Mouse (Mus musculus): ENCODE measurements around the gene Ms4a4b. TPM values are rescaled to one million over a fixed set of nuclear protein-coding genes. Genes with fewer than 3 reads are reported as not detected.
"Not testable (repeated sequence)": the region's sequence is repeated elsewhere in the genome, so short reads cannot be mapped to it uniquely, and the experiment has no call there.

The Ms4a4b gene
- total RNA-seq (2017) = 78.1 to 289 TPM (median 80.3 TPM) in 3 replicates

- ATAC-seq (replicated peaks; ENCODE audit: insufficient number of reproducible peaks, low FRiP score, low TSS enrichment, poor library complexity, severe bottlenecking) = no peak
Observed at GRCm38 (mm10) chr19:11443338-11443737, at the start of gene Ms4a4b. Gene Ms4a4b (plus strand): TSS chr19:11443553.

- no peak for ATAC-seq (replicated peaks; ENCODE audit: insufficient number of reproducible peaks, low FRiP score, low TSS enrichment, poor library complexity, severe bottlenecking)
Observed at GRCm38 (mm10) chr19:11395769-11396168, 47.6 kb upstream of the Ms4a4b start.

- ATAC-seq (replicated peaks; ENCODE audit: insufficient number of reproducible peaks, low FRiP score, low TSS enrichment, poor library complexity, severe bottlenecking) = 0 out of 2 replicates have a peak, but pooled peaks have one; percentile 13
Observed at GRCm38 (mm10) chr19:11404527-11404926, 38.8 kb upstream of the Ms4a4b start, which contains the start of gene Ms4a4c. Gene Ms4a4c (plus strand): TSS chr19:11404770.

GRCm38 (mm10) chr19:11407428-11407827 is 35.9 kb upstream of the Ms4a4b start:
- ATAC-seq (replicated peaks; ENCODE audit: insufficient number of reproducible peaks, low FRiP score, low TSS enrichment, poor library complexity, severe bottlenecking) = no peak; the same call in 1 of the 2 replicates

- ATAC-seq (replicated peaks; ENCODE audit: insufficient number of reproducible peaks, low FRiP score, low TSS enrichment, poor library complexity, severe bottlenecking) = 0 out of 2 replicates have a peak, but pooled peaks have one; percentile 43
Observed at GRCm38 (mm10) chr19:11408591-11408990, 34.8 kb upstream of the Ms4a4b start.

GRCm38 (mm10) chr19:11411640-11412039 is 31.7 kb upstream of the Ms4a4b start:
- peak; percentile 62 for ATAC-seq (replicated peaks; ENCODE audit: insufficient number of reproducible peaks, low FRiP score, low TSS enrichment, poor library complexity, severe bottlenecking)

- ATAC-seq (replicated peaks; ENCODE audit: insufficient number of reproducible peaks, low FRiP score, low TSS enrichment, poor library complexity, severe bottlenecking) = no peak
Observed at GRCm38 (mm10) chr19:11414084-11414483, 29.3 kb upstream of the Ms4a4b start.

- ATAC-seq (replicated peaks; ENCODE audit: insufficient number of reproducible peaks, low FRiP score, low TSS enrichment, poor library complexity, severe bottlenecking) = no peak
Observed at GRCm38 (mm10) chr19:11415581-11415980, 27.8 kb upstream of the Ms4a4b start.

- not testable (repeated sequence) for ATAC-seq (replicated peaks; ENCODE audit: insufficient number of reproducible peaks, low FRiP score, low TSS enrichment, poor library complexity, severe bottlenecking)
Observed at GRCm38 (mm10) chr19:11418865-11419264, 24.5 kb upstream of the Ms4a4b start.

- peak; percentile 100 for ATAC-seq (replicated peaks; ENCODE audit: insufficient number of reproducible peaks, low FRiP score, low TSS enrichment, poor library complexity, severe bottlenecking)
Observed at GRCm38 (mm10) chr19:11431209-11431608, 12.1 kb upstream of the Ms4a4b start.

- ATAC-seq (replicated peaks; ENCODE audit: insufficient number of reproducible peaks, low FRiP score, low TSS enrichment, poor library complexity, severe bottlenecking) = no peak
Observed at GRCm38 (mm10) chr19:11435058-11435834, 8.1 kb upstream of the Ms4a4b start.

- ATAC-seq (replicated peaks; ENCODE audit: insufficient number of reproducible peaks, low FRiP score, low TSS enrichment, poor library complexity, severe bottlenecking) = no peak
Observed at GRCm38 (mm10) chr19:11443964-11444363, 611 bp downstream of the Ms4a4b start.

- peak; percentile 76 for ATAC-seq (replicated peaks; ENCODE audit: insufficient number of reproducible peaks, low FRiP score, low TSS enrichment, poor library complexity, severe bottlenecking)
Observed at GRCm38 (mm10) chr19:11447238-11447637, 3.9 kb downstream of the Ms4a4b start.

GRCm38 (mm10) chr19:11459041-11459440 is 15.7 kb downstream of the Ms4a4b start:
- ATAC-seq (replicated peaks; ENCODE audit: insufficient number of reproducible peaks, low FRiP score, low TSS enrichment, poor library complexity, severe bottlenecking) = not testable (repeated sequence)

- peak; percentile 91 for ATAC-seq (replicated peaks; ENCODE audit: insufficient number of reproducible peaks, low FRiP score, low TSS enrichment, poor library complexity, severe bottlenecking)
Observed at GRCm38 (mm10) chr19:11464795-11465194, 21.4 kb downstream of the Ms4a4b start.

- no peak for ATAC-seq (replicated peaks; ENCODE audit: insufficient number of reproducible peaks, low FRiP score, low TSS enrichment, poor library complexity, severe bottlenecking)
Observed at GRCm38 (mm10) chr19:11466471-11466870, 23.1 kb downstream of the Ms4a4b start.

GRCm38 (mm10) chr19:11468361-11468760 is 25.0 kb downstream of the Ms4a4b start:
- ATAC-seq (replicated peaks; ENCODE audit: insufficient number of reproducible peaks, low FRiP score, low TSS enrichment, poor library complexity, severe bottlenecking) = not testable (repeated sequence)

GRCm38 (mm10) chr19:11469215-11469614 is 25.9 kb downstream of the Ms4a4b start, which contains the start of gene Ms4a6c:
Gene Ms4a6c (plus strand): TSS chr19:11469366.
- peak; percentile 83 for ATAC-seq (replicated peaks; ENCODE audit: insufficient number of reproducible peaks, low FRiP score, low TSS enrichment, poor library complexity, severe bottlenecking)

- no peak for ATAC-seq (replicated peaks; ENCODE audit: insufficient number of reproducible peaks, low FRiP score, low TSS enrichment, poor library complexity, severe bottlenecking)
Observed at GRCm38 (mm10) chr19:11479714-11480113, 36.4 kb downstream of the Ms4a4b start.

- ATAC-seq (replicated peaks; ENCODE audit: insufficient number of reproducible peaks, low FRiP score, low TSS enrichment, poor library complexity, severe bottlenecking) = no peak
Observed at GRCm38 (mm10) chr19:11482684-11483083, 39.3 kb downstream of the Ms4a4b start.

Measured in monocyte, adult 5-6 weeks (primary cell).